Mouse (Mus musculus) intestine, embryonic 14.5 days (tissue): ENCODE data around the gene Hprt. TPM values are rescaled to one million over a fixed set of nuclear protein-coding genes. Genes with fewer than 3 reads are reported as not detected.

Source experiments
- ATAC-seq: fragments of 200-750 bp; cut with Nextera tagmentation; replicated peaks from 2 replicates; pipeline ENCODE4 v1.8.0; 2017; ENCODE audit warnings: low read depth, moderate number of reproducible peaks, moderate TSS enrichment, moderate library complexity; ENCODE audit not compliant: low FRiP score, low TSS enrichment
- DNase-seq: peaks from one replicate; pipeline ENCODE4 v3.0.0-alpha.2; 2018; ENCODE audit warnings: low spot score
- H3K27ac ChIP-seq: fragments of 300-500 bp; sonication (generic); 2 replicates; pipeline ENCODE4 v1.5.1; 2014; ENCODE audit warnings: low read depth, mild to moderate bottlenecking, control low read depth
- H3K27me3 ChIP-seq: fragments of 300-500 bp; sonication (generic); replicated peaks from 2 replicates; pipeline ENCODE4 v1.6.1; 2014; ENCODE audit warnings: low read length, control low read depth; ENCODE audit not compliant: control insufficient read depth, insufficient read depth
- H3K36me3 ChIP-seq: fragments of 300-500 bp; sonication (generic); 2 replicates; pipeline ENCODE4 v1.6.1; 2014; ENCODE audit warnings: low read length, control low read depth; ENCODE audit not compliant: control insufficient read depth, insufficient read depth
- H3K4me1 ChIP-seq: fragments of 300-500 bp; sonication (generic); replicated peaks from 2 replicates; pipeline ENCODE4 v1.6.1; 2014; ENCODE audit warnings: low read length, control low read depth, mixed read lengths; ENCODE audit not compliant: control insufficient read depth, insufficient read depth
- H3K4me2 ChIP-seq: fragments of 300-500 bp; sonication (generic); 2 replicates; pipeline ENCODE4 v1.6.1; 2014; ENCODE audit warnings: low read length
- H3K4me3 ChIP-seq: fragments of 300-500 bp; sonication (generic); 2 replicates; pipeline ENCODE4 v1.5.1; 2014; ENCODE audit warnings: low read depth, low read length, control low read depth, mixed read lengths
- H3K9ac ChIP-seq: fragments of 300-500 bp; sonication (generic); 2 replicates; pipeline ENCODE4 v1.6.1; 2014; ENCODE audit warnings: mild to moderate bottlenecking, low read length
- H3K9me3 ChIP-seq: fragments of 300-500 bp; sonication (generic); 2 replicates; pipeline ENCODE4 v1.6.1; 2016; ENCODE audit warnings: low read length, control low read depth; ENCODE audit not compliant: control insufficient read depth
- WGBS: fragments of 180-500 bp; shearing (Covaris S2); extraction: QIAGEN DNeasy Blood & Tissue Kit; methylation state at CpG from one replicate; pipeline ENCODE4 v1.1.7; 2014; 5-methylcytosine and 5-hydroxymethylcytosine counted together
- polyA plus RNA-seq: library from polyadenylated mRNA; unstranded; fragments of >200 nt; fragmentation: Nextera tagmentation; extraction: Ambion mirVana; gene quantifications from 2 replicates; pipeline ENCODE4 v1.2.1, GENCODE M21; 2014

The Hprt gene
- polyA plus RNA-seq, 1 experiment from 2014 or later, result 223 TPM

DNA sequence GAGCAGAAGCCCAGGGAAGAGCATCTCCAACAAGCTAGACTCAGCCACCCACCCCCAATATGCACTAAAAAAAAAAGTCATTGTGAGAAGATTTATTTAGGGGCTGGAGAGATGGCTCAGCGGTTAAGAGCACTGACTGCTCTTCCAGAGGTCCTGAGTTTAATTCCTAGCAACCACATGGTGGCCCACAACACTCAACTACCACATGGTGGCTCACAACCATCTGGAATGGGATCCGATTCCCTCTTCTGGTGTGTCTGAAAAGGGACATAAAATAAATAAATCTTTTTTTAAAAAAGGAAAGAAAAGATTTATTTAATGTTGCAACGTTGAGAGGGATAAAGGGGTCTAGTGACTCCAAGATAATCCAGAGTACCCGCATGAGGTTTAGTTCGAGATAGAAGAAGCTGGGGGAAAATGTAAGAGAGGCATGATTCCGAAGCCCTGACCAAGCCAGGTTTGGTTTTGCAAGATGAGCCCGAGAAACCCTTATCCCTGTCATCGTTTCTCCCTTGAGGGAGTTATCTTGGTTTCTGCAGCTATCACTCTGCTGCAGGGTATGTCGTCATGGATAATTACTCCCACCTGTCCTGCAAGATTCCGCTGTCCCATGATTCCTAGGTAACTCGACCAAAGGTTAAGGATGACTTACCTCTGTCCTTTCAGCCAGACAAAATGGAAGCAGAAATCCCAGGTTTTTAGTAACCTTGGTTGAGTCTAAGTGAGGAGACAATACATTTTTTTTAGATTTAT, 37.7 kb downstream of the Hprt start:
- Histone ChIP-seq H3K36me3 (peaks cover 2% of the 10 kb centered on the region; the same call in 1 of the 2 replicates), H3K9me3 (no peaks in the 10 kb centered on the region), H3K4me3 (no peak overlapping the region), H3K4me2 (no peak overlapping the region), H3K27me3 (no peaks in the 10 kb centered on the region), H3K9ac (no peak overlapping the region), H3K27ac (no peak overlapping the region), H3K4me1 (no peaks in the 10 kb centered on the region)
- ATAC-seq (0 out of 2 replicates have a peak, but pooled peaks have one; percentile 43), DNase-seq (no peak)
- 56% methylated on average over 11 of the region's 11 CpGs for WGBS

DNA sequence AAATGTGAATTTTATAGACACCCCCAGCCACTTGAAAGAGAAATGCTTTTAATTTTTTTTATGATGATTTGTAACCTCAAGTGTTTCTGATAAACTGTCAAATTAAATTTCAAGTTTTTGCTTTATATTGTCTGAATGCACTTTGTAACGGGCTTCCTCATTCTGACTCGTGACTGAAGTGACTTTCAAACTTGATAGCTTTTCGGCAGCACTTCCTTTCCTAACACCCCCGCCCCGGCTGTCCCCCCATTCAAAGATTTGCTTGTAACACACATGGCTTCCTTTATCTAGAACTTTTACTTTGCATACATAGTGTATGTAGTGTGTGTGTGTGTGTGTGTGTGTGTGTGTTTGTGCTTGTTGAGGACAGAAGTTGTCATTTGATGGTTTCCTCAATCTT, 41.6 kb downstream of the Hprt start:
- H3K36me3 ChIP-seq, result no peaks in the 10 kb centered on the region
- WGBS, result 78% methylated on average over 5 of the region's 5 CpGs
- H3K9ac ChIP-seq, result no peak overlapping the region
- H3K4me1 ChIP-seq, result no peaks in the 10 kb centered on the region
- H3K4me2 ChIP-seq, result no peak overlapping the region
- H3K9me3 ChIP-seq, result no peaks in the 10 kb centered on the region
- H3K27ac ChIP-seq, result no peak overlapping the region
- ATAC-seq (no peak), DNase-seq (no peak)
- H3K27me3 ChIP-seq, result no peaks in the 10 kb centered on the region
- no peak overlapping the region for H3K4me3 ChIP-seq

GRCm38 (mm10) chrX:53038194-53038593, 50.3 kb downstream of the Hprt start:
- H3K9me3 ChIP-seq, result no peaks in the 10 kb centered on the region
- H3K27me3 ChIP-seq, result no peaks in the 10 kb centered on the region
- H3K4me3 ChIP-seq, result no peak overlapping the region
- no peaks in the 10 kb centered on the region for H3K36me3 ChIP-seq
- H3K9ac ChIP-seq, result no peak overlapping the region
- no peak for ATAC-seq
- 0 out of 2 replicates have a peak, but pooled peaks cover 5% of the 10 kb centered on the region for H3K4me1 ChIP-seq
- H3K4me2 ChIP-seq, result no peak overlapping the region
- DNase-seq, result no peak
- WGBS, result 81% methylated on average over 4 of the region's 4 CpGs
- H3K27ac ChIP-seq, result no peak overlapping the region

- no peak for ATAC-seq
- Histone ChIP-seq H3K4me3 (no peak overlapping the region), H3K4me1 (0 out of 2 replicates have a peak, but pooled peaks cover 5% of the 10 kb centered on the region), H3K4me2 (no peak overlapping the region), H3K36me3 (no peaks in the 10 kb centered on the region), H3K27me3 (no peaks in the 10 kb centered on the region), H3K9ac (no peak overlapping the region), H3K27ac (no peak overlapping the region), H3K9me3 (no peaks in the 10 kb centered on the region)
- WGBS, result 44% methylated on average over 5 of the region's 5 CpGs
- DNase-seq, result no peak
These were observed 51.7 kb downstream of the Hprt start for GRCm38 (mm10) chrX:53039651-53040050.

GRCm38 (mm10) chrX:53040138-53040537, 52.2 kb downstream of the Hprt start:
- Histone ChIP-seq H3K27ac (no peak overlapping the region), H3K4me2 (no peak overlapping the region), H3K36me3 (no peaks in the 10 kb centered on the region), H3K4me1 (0 out of 2 replicates have a peak, but pooled peaks cover 5% of the 10 kb centered on the region), H3K27me3 (no peaks in the 10 kb centered on the region), H3K4me3 (no peak overlapping the region), H3K9ac (no peak overlapping the region), H3K9me3 (no peaks in the 10 kb centered on the region)
- WGBS, result 81% methylated on average over 6 of the region's 6 CpGs
- no peak for DNase-seq
- no peak for ATAC-seq

DNA sequence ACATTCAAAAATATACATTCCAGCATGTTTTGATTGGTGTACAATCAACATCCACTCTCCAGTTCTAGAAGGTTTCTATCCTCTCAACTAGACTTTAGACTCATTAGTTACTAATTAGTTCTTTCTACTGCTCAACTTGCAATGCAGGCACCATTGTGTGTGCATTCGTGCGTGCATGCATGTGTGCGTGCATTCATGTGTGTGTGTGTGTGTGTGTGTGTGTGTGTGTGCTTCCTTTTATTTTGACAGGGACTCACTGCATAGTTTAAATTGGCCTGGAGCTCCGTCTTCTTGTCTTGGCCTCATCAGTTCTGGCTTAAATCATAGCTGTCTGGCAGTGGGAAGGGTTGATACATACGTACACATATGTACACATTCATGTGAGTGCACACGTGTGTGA, 53.1 kb downstream of the Hprt start:
- no peak overlapping the region for H3K4me2 ChIP-seq
- H3K27ac ChIP-seq, result no peak overlapping the region
- no peak overlapping the region for H3K4me3 ChIP-seq
- 83% methylated on average over 6 of the region's 6 CpGs for WGBS
- no peak for DNase-seq
- H3K9ac ChIP-seq, result no peak overlapping the region
- no peaks in the 10 kb centered on the region for H3K9me3 ChIP-seq
- H3K27me3 ChIP-seq, result no peaks in the 10 kb centered on the region
- H3K36me3 ChIP-seq, result no peaks in the 10 kb centered on the region
- H3K4me1 ChIP-seq, result 0 out of 2 replicates have a peak, but pooled peaks cover 5% of the 10 kb centered on the region
- ATAC-seq, result no peak

- Histone ChIP-seq H3K36me3 (no peaks in the 10 kb centered on the region), H3K27me3 (no peaks in the 10 kb centered on the region), H3K4me3 (no peak overlapping the region), H3K4me1 (no peaks in the 10 kb centered on the region), H3K9ac (no peak overlapping the region), H3K9me3 (no peaks in the 10 kb centered on the region), H3K27ac (peak overlapping the region; percentile 57), H3K4me2 (no peak overlapping the region)
- ATAC-seq (no peak), DNase-seq (peak; percentile 54)
- whole genome bisulfite sequencing, result 33% methylated on average over 10 of the region's 10 CpGs
These were observed 57.4 kb downstream of the Hprt start for GRCm38 (mm10) chrX:53045187-53045903.

DNA sequence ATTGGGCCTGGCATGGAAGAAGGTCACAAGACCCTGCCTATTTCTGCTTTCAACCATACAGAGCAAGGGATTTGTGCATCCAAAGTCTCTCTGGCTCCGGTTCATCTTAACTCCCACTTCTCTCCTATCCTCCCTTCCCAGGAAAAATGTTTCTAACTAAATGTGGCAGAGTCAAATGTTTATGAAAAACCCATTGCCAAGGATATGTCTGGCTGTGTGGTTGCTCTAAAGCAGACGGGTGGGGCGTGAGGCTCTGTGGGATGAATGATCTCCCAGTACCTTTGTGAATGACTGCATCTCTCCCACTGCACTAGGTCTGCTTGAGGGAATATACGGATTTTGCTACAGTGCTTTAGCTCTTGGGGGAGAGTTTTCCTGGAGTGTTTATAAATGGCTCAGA, 58.1 kb downstream of the Hprt start:
- Histone ChIP-seq H3K4me2 (no peak overlapping the region), H3K9ac (no peak overlapping the region), H3K27me3 (no peaks in the 10 kb centered on the region), H3K4me3 (no peak overlapping the region), H3K9me3 (no peaks in the 10 kb centered on the region), H3K4me1 (no peaks in the 10 kb centered on the region; the same call in 1 of the 2 replicates), H3K36me3 (no peaks in the 10 kb centered on the region), H3K27ac (peak overlapping the region; percentile 57; the same call in 1 of the 2 replicates)
- DNase-seq (no peak), ATAC-seq (no peak)
- WGBS, result 43% methylated on average over 4 of the region's 4 CpGs
